Mouse (Mus musculus): Measurements from ENCODE around the gene Usp22.
"Not testable (repeated sequence)": the region's sequence is repeated elsewhere in the genome, so short reads cannot be mapped to it uniquely, and the experiment has no call there.

Gene Usp22

DNA sequence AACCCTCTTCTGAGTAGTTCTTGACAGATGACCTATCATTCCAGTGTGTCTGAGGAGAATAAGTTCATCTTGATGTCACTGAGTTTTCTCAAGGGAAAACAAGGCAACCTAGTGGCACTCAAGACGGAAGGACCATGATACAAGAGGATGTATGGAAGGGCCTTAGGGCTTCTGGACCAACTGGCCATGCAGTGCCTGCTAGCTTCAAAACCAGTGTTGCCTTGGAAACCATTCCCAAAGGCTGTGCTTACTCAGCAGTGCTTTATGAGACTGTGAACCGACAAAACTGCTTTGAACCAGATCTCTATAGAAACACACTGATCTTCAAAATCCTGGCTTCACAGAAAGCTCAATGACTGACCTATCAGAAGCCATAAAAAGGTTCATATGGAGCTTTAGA is 15.9 kb upstream of the Usp22 start:
- DNase-seq (ENCODE audit: low spot score): no peak

DNA sequence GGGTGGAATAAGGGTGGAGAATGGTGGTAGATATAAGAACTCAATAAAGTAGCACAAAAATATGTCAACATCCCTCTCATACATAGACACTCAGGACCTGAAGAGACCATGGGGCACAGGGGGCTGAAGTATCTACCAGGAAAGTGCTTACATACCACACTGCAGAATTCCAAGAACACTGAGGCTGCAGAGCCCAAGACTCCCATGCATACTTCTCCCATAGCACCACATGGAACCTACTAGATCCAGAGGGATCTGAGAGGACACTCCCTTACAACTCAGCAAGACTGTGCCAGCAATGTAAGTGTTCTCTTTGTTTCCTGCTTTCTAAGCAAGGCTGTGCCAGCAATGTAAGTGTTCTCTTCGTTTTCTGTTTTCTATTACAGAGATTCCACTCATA is 9.0 kb upstream of the Usp22 start:
- no peak for DNase-seq (ENCODE audit: low spot score)

DNA sequence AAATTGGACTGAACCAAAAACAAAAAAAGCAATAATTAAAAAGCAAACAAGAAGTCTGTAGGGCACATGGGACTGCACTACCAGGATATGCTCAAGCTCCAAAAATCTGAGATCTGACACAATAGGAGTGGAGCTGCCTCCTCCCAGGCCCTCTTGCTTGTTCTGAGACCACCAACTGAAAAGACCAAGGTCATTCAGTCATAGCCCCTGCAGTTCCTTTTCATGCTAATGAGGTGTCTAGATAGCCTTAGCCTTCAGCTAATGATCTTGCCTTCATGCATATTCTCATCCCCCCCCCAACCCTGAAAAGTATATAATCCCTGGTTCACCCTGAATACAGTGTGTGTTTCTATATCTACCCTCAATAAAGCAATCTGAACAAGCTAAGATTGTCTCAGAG is 6.8 kb upstream of the Usp22 start:
- no peak for DNase-seq (ENCODE audit: low spot score)

DNA sequence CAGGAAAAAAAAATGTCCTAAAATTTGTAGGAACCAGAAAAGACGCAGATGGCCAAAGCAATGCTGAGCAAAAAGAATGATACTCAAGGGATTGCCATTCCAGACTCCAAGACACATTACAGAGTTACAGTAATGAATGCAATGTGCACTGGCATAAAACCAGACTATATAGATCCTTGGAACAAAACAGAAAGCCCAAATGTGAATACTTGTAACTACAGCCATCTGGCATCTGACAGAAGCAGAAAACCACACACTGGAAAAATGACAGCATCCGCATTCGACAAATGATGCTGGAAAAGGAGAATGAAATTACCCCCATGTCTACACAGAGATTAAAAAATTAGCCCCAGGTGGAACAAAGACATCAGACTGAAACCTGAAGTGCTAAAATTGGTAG is 5.5 kb upstream of the Usp22 start:
- DNase-seq (ENCODE audit: low spot score): no peak

DNA sequence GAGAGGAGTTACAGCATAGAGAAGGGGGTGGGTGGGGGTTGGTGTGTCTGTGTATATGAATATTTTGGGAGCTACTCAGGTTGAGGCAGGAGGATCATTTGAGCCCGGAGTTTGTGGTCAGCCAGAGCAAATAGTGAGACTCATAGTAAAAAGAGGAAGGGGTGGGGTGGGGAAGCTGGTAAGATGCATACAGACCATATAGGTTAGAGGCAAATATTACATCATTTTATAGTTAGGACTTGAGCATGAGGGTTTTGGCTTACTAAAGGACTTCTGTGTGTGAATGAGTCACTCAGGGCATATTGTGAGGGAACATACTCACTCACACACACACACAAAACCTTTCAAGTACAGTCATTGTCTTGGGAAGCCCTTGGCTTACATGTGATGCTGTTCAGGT is 1.5 kb upstream of the Usp22 start:
- no peak for DNase-seq (ENCODE audit: low spot score)

DNA sequence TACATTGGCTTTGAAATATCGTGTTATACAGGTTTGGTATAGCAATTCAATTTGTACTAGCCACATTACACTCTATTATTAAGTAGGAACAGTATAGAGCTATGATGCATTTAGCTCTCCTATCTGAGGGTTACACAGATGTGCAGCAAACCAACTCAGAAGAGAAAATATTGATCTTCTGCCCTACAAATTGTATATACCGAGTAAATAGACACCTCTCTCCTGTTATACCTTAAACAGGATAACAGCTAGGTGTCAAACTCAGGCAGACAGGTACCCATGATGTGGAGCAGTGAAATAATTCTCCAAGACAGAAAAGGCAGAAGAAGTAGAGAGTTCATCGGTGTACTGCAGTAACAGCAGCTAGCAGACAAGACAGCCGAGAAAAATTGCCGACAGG is 923 bp upstream of the Usp22 start:
- DNase-seq (ENCODE audit: low spot score): no peak

DNA sequence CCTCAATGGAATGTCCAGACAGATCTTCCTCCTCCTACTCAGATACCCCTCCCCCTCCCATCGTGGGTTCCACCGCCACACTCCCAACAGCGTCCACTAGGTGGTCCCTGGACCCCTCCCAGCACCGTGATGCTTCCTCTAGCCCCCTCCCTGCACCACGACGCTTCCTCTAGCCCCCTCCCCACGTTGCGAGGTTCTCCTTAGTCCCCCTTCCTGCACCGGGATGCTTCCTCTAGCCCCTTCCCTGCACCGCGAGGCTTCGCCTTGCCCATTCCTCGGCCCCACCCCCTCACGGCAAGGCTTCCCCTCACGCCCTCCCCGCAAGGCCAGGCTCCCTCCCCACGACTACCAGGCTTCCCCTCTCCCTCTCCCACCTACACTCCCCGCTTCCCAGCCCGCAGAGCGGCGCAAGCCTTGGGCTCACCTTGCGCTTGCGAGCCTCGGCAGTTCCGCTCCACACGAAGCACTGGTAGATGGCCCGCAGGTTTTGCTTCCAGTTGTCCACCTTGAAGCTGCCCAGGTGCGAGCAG is 499 bp downstream of the Usp22 start:
- DNase-seq (ENCODE audit: low spot score): peak; percentile 84

DNA sequence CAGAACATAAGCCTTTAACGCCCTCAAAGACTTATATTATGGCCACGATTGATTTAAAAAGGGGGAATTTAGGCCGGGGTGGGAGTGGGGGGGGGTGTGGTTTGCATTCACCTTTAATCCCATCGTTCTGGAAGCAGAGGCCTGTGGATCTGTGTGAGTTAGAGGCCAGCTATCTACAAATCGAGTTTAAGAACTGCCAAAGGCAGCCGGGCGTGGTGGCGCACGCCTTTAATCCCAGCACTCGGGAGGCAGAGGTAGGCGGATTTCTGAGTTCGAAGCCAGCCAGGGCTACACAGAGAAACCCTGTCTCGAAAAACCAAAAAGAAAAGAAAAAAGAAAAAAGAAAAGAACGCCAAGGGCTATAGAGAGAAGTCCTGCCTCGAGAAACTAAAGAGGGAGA is 1.4 kb downstream of the Usp22 start:
- DNase-seq (ENCODE audit: low spot score): not testable (repeated sequence)

DNA sequence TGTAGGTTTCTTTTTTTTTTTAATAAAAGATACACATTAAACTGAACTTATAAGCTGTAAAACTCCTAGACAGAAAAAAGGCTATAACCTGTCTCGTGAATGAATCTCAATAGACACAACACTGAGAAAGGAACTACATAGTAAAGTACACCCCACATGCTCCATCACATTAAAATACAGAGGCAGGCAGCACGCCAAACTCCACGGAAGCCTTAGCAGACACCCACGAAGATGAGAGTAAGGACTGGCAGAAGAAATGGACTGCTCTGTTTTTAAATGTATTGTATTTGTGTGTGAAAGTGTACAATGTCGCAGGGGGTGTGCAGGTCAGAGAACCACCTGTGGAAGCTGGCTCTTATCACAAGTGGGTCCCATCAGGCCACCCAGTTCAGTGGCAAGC is 4.7 kb downstream of the Usp22 start:
- DNase-seq (ENCODE audit: low spot score): no peak

DNA sequence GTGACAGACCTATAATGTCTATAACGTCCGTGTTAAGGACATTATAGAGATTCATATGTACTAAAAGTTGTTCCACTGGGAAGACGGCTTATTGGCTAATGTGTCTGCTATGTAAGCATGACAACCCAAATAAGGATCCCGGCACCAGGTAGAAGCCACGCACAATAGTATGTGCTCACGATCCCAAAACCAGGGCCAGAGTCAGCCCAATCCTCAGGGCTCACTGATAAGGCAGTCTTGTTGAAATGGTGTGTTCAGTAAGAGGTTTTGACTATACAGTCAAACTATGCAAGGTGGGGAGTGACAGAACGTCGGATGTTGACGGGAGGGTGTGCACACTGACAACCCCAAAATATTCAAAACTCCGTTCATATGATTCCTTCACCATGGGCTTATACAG is 10.0 kb downstream of the Usp22 start:
- no peak for DNase-seq (ENCODE audit: low spot score)

DNA sequence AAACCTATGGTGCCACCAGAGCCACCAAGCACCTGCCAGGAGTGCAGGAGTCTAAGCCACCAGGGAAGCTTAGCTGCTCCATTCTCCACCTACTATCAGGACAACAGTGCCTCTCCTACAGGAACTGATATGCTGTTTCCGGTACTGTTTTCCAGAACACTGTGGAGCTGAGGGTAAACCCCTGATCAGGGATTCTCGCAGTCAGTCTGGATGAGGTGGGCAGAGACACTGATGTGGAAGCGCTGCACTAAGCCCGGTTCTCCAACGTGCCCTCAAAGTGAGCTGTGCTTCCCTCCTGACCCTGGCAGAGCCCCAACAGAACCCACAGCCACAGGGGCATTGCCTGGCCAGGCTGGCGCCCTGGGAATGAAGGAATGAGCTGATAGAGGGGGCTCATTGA is 10.5 kb downstream of the Usp22 start:
- no peak for DNase-seq (ENCODE audit: low spot score)

DNA sequence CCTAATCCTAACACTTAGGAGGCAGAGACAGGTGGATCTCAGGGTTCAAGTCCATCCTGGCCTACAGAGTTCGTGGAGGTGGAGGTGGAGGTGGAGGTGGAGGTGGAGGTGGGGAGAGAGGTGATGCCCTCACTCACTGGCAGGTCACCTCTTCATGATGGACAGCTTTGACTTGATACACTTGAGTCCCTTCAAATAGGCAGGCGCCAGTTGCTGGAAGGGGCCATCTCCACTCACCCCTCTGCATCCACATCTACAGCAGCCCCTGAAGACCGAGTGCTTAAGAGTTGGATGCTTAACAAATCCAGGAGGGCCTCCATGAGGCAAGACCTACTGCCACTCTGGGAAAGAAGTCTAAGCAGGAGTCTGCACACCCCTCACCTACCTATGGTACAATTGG is 11.5 kb downstream of the Usp22 start:
- DNase-seq (ENCODE audit: low spot score): no peak

DNA sequence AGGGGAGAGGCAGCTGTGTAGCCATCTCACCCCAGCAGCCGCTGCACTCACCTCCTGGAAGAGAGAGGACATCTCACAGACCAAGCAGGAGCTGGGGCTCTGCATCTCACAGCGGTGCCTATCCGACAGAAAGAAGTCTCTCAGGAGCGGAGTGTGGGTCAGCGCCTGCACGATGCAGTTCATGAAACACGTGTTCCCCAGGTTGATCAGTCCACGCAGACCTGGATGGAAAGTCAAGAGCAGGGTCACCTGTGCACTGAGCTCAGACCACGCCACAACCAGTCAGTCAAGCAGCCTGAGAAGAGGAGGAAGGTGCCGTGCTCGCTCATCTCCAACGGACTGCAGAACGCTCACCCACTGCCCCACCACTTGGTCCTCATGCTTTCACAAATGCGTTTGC is 12.1 kb downstream of the Usp22 start:
- DNase-seq (ENCODE audit: low spot score): no peak

DNA sequence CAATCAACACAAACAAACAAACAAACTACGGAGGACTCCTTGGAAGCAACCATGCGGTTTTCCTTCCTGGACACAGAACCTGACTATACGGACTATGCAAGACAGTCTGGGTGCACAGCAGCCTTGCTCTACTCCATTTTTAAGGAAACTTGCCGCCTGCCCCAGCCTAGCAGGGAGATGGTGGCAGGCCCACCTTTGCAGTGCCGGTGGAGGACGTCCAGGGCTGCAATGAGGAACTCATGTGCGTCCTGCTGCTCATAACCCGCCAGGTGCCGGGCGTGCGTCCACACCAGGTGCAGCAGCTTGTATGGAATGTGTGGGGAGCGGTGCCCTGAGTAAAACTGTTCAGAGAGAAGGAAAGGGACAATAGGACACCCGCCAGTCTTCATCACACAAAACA is 13.7 kb downstream of the Usp22 start:
- DNase-seq (ENCODE audit: low spot score): no peak

DNA sequence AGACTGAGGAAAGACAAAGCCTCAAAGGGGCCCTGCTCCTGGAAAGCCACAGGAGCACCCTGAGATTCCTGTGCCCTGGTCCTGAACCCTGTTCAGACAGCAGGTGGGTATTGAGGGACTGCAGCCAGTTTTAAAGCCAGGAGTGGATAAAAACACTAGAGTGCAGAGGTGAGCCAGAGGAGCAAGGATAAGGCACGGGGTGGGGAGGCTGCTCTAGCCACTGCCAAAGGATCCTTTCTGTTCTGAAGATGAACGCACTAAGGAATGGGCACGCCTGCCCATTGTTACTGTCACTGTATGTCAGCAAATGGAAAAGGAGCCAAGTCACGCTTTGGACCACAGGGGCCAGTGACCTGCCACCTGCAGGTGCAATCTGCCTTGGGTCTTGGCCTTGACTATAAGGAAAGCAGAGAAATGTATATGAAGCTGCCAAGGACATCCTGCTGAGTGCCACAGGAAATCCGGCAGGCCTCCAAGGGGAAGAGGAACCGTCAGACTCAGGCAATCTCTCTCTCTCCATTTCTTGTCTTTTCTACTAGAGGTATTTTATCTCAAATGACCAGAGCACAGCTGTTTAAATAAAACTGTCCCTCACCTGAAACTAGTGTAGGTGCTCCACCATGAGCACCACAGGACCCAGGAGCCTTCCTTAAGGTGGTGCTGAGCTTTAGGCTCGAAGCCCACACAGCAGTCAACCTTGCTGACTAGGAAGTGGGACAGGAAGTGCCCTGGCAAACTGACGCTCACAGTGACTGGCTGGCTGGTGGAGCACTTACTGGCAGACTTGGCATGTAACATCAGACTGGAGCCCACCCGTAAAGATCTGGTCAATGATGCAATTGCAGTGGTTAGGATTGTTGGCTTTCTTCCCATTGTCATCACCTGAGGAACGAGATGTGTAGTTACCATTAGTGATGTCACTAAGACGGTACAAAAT is 14.8 kb downstream of the Usp22 start:
- DNase-seq (ENCODE audit: low spot score): no peak

DNA sequence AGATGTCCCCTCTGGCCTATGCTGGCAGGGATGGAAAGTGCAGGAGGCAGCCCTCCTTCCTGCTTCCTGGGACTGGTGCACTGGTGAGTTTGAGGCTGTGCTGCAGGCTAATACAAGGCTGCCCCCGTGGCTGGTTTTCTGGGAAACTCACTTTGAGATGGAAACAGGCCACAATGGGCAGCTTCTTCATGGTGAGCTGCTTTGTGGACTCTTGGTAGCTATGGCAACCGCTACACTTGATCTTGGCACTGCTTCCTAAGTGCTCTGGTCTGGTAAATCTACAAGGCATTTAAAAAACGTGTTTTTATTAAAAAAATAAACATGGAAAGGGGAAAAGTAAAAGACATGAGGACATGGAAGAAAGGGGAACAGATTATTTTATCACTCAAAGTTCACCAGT is 16.7 kb downstream of the Usp22 start:
- no peak for DNase-seq (ENCODE audit: low spot score)

DNA sequence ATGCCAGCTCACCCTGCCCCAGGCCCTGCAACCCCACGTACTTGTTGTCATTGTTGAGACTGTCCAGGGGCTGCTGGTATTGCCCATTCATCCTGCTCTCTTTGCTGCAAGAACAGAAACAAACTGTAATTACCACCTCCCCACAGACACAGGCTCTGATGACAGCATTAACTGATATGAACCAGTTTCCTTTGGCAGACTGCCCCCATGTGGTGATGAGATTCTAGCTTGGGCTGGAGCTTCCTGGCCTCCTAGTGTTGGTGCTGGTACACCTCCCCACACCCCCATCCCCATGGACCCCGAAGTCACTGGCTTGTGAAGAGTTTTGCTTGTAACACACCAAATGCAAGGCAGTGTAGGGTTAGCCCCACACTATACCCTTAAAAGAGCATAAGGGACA is 19.1 kb downstream of the Usp22 start:
- DNase-seq (ENCODE audit: low spot score): no peak

DNA sequence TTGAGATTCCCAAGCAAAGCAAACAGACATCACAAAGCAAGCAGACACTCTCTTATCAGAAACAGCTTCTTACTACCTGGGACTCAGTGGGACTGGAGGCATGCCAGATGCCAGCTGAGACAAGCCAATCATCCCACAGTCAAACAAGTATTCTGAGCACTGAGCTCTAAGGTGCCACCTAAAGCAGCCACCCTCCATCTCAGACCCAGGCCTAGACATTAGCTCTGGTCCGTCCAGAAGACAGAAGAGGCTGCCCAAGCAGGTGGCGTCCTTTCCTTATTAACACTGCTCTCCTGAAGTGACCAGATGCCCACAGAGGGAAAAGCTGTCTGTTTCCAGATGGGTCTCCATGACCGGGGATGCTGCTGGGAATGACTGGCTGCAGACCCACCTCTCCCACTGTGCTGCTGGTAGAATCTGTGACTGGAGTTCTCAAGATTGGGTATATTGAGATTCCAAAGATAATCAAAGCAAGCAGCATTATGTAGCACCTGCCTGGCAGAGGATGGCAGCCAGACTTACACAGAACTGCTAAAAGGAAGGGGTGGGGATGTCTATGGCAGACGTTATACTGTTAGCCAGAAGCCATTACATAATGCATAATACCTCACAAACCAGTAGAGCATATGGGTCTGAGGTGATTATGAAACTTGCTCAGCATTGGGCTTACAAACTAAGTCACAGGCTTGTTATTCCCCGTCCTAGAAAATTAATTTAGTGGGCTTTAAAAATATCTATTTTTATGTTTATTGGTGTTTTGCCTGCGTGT is 24.4 kb downstream of the Usp22 start:
- DNase-seq (ENCODE audit: low spot score): no peak

DNA sequence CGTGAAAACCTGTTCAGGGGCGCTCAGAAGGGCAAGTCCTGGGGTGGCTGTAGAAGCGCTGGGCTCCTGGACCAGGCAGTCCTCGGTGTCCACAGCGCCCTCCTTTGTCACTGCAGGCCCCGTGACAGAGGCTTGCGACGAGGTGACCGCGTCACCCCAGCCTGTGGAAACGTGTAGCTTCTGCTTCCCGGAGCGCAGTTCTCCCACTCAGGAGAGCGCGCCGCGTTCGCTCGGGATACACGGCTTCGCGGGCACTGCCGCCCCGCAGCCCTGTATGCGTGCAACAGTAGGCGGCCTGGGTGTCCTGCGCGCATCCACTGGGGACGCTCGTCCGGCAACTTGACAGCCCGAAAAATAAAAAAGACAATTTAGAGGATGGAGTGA is 27.6 kb downstream of the Usp22 start:
- peak; percentile 57 for DNase-seq (ENCODE audit: low spot score)

DNA sequence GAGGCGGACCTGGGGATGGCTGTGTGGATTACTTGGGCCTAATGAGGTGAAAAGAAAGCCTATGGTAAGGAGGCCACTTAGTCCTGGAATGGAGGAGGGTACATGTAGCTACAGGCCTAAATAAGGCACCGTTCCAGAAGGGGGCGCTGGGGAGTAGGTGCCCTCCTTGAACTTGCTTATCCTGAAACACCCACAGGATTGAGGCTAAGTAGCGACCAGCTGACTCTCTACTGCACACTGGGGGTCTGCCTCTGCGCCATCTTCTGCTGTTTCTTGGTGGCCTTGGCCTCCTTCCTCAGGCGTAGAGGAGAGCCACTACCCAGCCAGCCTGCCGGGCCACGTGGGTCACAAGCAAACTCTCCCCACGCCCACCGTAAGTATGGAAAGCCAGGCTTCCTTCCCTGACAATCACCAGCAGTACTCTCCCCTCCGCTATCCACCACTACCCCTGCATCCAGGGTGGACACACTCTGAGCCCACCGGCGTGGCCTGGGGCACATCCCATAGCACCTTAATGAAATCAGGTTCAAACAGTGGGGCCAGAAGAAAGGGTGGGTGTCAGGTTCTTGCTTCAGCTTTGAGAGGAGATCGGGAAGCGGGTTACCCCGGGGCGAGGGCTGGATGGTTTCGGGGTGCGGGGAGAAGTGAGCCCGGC is 28.1 kb downstream of the Usp22 start:
- DNase-seq (ENCODE audit: low spot score): peak; percentile 67

DNA sequence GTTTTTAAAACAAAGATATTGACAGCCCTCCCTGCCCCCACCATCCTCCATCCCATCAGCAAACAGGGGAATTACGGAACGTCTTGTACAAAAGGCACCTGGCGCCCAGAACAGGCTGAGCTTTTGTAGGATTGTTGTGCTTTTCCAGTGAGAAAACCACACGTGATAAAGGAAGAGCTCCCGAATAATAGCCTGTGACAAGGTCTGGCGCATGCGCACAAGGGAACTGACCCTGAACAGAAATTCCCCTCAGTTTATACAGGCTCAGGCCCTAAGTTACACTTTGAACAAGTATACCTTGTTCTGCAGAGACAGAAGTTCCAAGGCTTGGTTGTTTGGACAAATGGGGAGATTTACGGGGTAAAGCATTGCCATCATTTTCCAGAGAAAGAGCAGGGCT is 29.3 kb downstream of the Usp22 start:
- DNase-seq (ENCODE audit: low spot score): no peak

DNA sequence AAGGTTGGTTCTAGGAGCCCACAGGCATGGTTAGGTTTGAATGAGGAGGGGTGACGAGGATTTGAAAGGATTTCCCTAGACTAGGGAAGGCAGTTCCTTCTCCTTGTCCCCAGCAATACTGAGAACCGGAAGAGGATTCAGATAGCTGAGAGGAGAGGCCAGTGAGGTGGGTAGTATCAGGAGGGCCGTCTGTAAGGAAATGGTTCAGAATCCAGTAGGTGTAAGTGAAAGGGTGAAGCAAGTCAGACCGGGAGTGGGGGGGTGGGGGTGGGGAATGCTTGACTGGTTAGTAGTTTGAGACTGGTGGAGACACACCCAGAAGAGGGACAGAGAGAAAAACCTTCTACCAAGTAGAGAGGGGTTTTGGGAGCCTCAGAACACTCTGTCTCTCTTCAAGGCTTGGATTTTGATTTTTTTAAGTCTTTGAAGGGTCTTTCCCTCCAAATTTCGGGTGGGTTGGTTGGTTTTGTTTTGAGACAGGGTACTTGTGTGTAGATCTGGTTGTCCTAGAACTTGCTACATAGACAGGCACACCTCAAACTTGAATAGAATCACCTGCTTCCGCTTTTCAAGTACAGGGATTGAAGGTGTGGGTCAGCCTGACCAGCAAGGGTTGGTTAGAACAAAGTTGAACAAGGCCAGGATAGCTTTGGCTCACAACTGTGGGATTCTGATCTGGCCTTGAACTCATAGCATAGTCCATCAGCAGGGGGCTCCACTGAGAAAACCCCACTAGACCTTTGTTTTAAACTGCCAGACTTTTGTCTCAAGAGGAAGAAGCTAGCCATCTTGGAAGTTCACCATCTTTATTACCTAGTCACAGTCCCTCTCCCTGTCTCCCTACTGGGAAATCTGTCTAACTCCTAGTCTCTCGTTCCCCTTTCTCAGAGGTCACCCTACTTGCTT is 31.0 kb downstream of the Usp22 start:
- DNase-seq (ENCODE audit: low spot score): no peak

Data from testis, postnatal 10 days (tissue).